Mouse (Mus musculus) small intestine, adult 2 months (tissue): ENCODE measurements around the gene Elmo1.

ENCODE experiments used
- CTCF ChIP-seq: fragments of 200-500 bp; IDR thresholded peaks from 2 replicates; pipeline ENCODE4 v1.5.1; 2012; ENCODE audit warnings: low read depth, mild to moderate bottlenecking, control low read depth, inconsistent platforms, low read length, moderate library complexity, mixed read lengths; ENCODE audit not compliant: insufficient replicate concordance, insufficient read length; ENCODE audit errors: extremely low read depth
- POLR2A ChIP-seq: fragments of 200-500 bp; IDR thresholded peaks from 2 replicates; pipeline ENCODE4 v1.6.1; 2012; ENCODE audit warnings: low read depth, mild to moderate bottlenecking, control low read depth, inconsistent platforms, low read length, moderate library complexity

GRCm38 (mm10) chr13:20609003-20609688, 518.8 kb downstream of the Elmo1 start:
- TF ChIP-seq POLR2A: no peak
- no peak for TF ChIP-seq CTCF
